Mouse (Mus musculus): ENCODE results near the gene Rnf145.

Gene Rnf145

GRCm38 (mm10) chr11:44518281-44519095, at the start of gene Rnf145:
Gene Rnf145 (plus strand): TSS chr11:44518964.
- DNase-seq (ENCODE audit: low spot score), result peak; percentile 79

- peak; percentile 53 for DNase-seq (ENCODE audit: low spot score)
Observed at GRCm38 (mm10) chr11:44469646-44470431, 48.9 kb upstream of the Rnf145 start.

- DNase-seq (ENCODE audit: low spot score), result peak; percentile 85
Observed at GRCm38 (mm10) chr11:44470432-44471336, 48.1 kb upstream of the Rnf145 start, which contains the start of gene Ublcp1. Gene Ublcp1 (minus strand): TSS chr11:44470498.

DNA sequence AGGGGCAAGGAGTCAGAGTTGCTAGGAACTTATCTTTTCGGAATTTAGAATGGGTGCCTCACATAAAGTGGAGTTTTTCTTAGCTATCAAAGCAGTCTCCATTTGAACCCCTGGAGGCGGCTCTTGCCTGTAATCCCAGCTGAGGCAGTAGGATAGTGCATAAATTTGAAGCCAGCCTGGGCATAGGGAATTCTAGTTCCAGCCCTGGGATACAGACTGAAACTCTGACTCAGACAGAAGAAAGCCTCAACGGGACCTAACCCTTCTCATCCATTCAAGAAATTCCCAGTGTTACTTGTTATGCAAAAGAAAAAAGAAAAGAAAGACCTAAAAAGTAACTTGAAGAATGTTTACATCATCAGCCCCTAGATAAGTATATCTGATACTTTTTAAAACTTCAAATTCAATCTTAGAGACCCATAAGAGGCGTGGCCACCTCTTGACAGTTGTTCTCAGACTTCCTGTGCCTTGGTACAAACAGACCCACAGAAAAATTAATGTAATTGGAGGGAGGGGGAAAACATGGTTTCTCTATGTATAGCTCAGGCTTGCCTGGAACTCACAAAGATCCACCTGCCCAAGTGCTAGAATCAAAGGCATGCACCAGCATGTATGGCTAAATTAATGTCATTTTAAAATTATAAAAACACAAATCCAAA, 47.3 kb upstream of the Rnf145 start:
- DNase-seq (ENCODE audit: low spot score), result no peak

- no peak for DNase-seq (ENCODE audit: low spot score)
Observed at GRCm38 (mm10) chr11:44475467-44475866, 43.3 kb upstream of the Rnf145 start.

- no peak for DNase-seq (ENCODE audit: low spot score)
Observed at GRCm38 (mm10) chr11:44476445-44476844, 42.3 kb upstream of the Rnf145 start.

GRCm38 (mm10) chr11:44478382-44478781, 40.4 kb upstream of the Rnf145 start:
- DNase-seq (ENCODE audit: low spot score), result no peak

GRCm38 (mm10) chr11:44480246-44480645, 38.5 kb upstream of the Rnf145 start:
- no peak for DNase-seq (ENCODE audit: low spot score)

DNA sequence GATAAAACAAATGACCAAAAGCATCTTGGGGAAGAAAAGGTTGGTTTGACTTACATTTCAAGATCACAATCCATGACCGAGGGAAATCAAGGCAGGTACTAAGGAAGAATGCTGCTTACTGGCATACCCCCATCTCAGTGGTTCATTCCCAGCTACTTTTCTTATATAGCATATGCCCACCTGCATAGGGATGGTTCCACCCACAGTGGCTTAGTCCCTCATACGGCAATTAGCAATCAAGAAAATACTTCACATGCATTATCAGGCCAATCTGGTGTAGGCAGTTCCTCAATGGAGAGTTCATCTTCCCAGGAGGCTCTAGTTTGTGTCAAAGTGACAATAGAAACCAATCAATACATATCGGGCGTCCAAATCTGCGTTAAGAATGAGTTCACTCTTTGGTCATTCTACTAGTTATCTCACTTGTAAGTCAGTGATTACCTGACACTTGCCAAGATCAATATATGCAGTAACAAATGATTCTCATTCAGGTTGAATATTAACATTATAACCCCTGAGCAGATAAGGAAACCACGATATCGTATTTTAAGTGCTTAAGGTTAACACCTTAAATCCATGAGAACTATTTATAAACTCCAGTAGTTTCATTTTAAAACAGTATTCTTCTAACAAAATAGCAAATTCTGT, 33.6 kb upstream of the Rnf145 start:
- no peak for DNase-seq (ENCODE audit: low spot score)

DNA sequence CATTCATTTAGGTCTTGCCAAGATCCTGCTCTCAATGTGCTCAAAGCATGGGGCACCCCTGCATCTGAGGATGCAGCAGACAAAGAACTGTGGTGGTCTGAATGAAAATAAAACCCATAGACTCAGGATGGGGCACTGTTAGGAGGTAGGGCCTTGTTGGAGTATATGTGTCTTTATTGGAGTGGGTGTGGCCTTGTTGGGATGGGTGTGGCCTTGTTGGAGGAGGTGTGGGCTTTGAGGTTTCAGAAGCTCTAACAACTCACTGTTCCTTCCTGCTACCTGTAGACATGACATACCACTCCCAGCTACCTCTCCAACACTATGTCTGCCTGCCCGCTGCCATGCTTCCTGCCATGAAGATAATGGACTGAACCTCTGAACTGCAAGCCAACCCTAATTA, 29.6 kb upstream of the Rnf145 start:
- DNase-seq (ENCODE audit: low spot score), result no peak

GRCm38 (mm10) chr11:44494643-44495323, 24.0 kb upstream of the Rnf145 start:
- no peak for DNase-seq (ENCODE audit: low spot score)

GRCm38 (mm10) chr11:44496217-44496616, 22.5 kb upstream of the Rnf145 start:
- no peak for DNase-seq (ENCODE audit: low spot score)

- no peak for DNase-seq (ENCODE audit: low spot score)
Observed at GRCm38 (mm10) chr11:44498412-44499272, 20.1 kb upstream of the Rnf145 start.

GRCm38 (mm10) chr11:44500966-44501365, 17.8 kb upstream of the Rnf145 start:
- DNase-seq (ENCODE audit: low spot score), result no peak

- no peak for DNase-seq (ENCODE audit: low spot score)
Observed at GRCm38 (mm10) chr11:44501477-44501876, 17.3 kb upstream of the Rnf145 start.

- DNase-seq (ENCODE audit: low spot score), result no peak
Observed at GRCm38 (mm10) chr11:44502931-44503330, 15.8 kb upstream of the Rnf145 start.

DNA sequence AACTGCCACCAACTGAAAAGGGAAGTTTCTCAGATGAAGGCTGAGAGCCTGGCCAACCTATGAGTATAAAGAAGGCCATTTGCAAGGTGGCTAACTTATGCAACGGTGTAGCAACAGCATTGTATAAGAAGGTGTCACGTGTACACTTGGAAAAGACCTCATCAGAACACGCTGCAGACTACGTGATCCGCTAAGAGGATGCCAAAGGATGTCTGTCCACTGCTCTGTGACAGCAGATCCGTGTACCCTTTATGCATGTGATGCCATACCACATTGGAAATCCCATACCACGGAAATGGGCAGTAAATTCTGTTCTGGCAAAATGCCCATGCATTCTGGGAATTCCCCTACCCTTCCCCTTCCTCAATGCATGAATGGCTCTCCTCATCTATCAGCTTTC, 14.6 kb upstream of the Rnf145 start:
- no peak for DNase-seq (ENCODE audit: low spot score)

DNA sequence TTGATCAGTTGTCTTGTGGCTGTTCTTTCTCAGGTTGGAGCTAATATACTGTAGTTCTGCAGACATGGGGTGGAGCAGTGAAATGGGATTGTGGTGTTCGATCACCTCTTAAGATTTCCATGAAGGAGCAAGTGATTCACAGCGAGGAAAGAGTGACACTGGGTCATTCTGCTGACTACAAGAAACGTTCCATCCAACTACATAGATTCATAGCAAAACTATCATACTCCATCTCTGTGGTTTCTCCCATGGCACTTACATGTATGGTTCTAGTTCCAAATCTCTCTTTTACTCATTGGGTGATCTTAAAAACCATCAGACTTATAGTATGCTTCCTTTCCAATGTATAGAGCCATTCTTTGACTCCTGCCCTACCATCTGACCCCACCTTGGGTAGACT, 14.0 kb upstream of the Rnf145 start:
- no peak for DNase-seq (ENCODE audit: low spot score)

- DNase-seq (ENCODE audit: low spot score), result peak; percentile 67
Observed at GRCm38 (mm10) chr11:44508876-44509275, 9.9 kb upstream of the Rnf145 start.

Data from spleen, adult 12 weeks (tissue).